Mouse (Mus musculus) adrenal gland, adult 8-10 months (tissue): ENCODE results near the gene Mmrn1. TPM values are rescaled to one million over a fixed set of nuclear protein-coding genes. Genes with fewer than 3 reads are reported as not detected.

Experiments
- DNase-seq: peaks from one replicate; pipeline ENCODE4 v3.0.0; 2022
- total RNA-seq, 4 experiments: library from RNA; stranded (reverse); gene quantifications; 2 replicates each; pipeline ENCODE4 v1.2.4; 2022

The Mmrn1 gene
- total RNA-seq, 4 experiments from 2014 or later = 0.40 to 1.2 (median 1.0) TPM

DNA sequence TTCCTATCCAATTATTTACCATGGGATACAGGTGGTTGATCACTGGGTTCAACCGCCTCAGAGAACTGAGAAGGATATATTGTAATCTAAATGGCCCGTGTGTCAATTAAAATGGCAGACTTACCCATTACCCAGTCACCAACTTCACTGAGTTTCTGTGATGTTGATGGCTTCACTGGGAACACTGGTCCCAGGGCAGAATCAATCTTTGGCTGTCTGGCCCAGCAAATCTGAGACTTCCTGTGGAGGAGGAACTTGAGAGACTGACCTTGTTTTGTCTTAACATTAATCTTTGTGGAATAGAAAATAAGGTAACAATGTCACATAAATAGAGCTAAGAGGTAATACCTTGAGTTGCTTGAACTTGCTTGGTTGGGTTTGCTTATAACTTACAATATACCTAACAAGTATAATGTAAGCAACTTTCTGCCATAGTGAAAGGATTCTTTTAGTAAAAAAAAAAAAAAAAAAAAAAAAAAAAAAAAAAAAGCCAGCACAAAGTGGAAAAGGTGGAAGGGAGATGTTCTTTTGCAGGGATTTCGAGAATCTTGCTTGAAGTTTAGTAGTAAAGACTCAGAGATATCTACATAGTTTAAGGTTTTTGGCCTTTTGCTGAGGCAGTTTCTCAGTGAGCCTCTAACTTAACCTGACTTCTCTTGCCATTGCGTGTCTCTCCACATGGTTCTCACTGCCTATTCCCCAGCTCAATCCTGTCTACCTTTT, 68.8 kb downstream of the Mmrn1 start:
- DNase-seq = no peak

DNA sequence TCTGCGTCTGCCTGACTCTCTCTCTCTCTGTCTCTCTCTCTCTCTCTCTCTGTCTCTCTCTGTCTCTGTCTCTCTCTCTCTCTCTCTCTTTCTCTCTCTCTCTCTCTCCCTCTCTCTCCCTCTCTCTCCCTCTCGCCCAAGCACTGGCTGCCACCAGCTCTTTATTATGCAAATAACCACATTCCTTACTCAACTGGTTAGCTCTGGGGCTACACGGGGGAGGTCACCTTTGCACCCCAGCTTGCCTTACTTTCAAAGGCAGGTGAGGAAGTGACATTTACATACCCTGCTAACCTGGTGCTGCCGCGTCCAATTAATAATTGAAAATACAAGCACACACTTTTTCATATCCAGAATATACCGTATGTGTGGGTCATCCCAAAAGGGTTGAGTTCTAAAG, 69.3 kb downstream of the Mmrn1 start:
- DNase-seq = no peak

DNA sequence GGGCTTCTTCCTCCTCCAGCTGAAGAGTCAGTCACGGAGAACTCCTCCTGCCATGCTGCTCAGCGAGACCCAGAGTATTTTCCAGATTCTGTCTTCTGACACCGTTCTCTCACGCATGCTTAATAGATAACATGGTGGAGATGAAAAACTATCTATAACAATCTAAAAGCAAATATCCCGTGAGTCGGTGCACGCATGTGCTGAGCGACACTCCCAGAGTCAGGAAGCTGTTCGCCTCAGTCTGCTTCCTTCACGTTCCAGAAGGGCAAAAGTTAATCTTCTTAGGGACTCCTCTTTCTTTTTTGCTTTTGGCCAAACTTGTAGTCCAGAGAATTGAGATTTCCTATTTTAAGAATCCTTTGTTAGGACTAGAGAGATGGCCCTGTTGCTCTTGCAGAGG, 69.7 kb downstream of the Mmrn1 start:
- DNase-seq = no peak

DNA sequence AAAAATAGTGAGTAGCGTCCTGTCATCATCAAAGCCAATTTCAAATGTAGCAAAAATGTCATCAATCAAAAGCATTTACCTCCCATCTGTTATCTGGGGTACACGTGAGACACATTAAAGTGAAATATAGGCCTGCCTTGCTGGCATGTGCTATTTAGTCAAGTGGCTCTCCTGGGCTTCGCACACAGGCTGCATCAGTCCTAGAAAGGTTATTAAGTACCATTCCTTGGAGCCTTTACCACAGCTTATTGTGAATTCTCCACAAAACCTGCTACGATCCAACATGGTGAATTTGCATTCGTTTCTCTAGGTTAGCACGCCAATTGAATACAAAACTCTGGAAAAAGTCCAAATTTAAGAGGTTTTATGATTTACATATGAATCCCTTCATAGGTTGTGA, 70.8 kb downstream of the Mmrn1 start:
- no peak for DNase-seq

DNA sequence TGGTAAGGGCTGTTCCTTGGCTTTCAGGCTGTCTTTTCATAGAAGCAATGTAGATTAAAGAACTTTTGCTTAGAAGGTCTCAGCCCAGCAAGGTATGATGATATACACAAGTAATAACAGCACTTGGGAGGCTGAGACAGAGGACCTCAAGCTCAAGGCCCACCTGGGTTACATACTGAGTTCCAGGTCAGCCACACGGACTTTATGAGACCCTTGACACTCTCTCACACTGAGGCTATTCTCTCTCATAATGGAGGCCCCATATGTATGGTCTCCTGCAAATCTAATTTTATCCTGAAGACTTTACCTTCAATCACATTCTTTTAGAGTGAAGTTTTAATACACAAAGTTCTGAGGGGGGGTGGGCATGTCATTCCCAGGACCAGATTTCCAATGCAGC, 71.6 kb downstream of the Mmrn1 start:
- no peak for DNase-seq

DNA sequence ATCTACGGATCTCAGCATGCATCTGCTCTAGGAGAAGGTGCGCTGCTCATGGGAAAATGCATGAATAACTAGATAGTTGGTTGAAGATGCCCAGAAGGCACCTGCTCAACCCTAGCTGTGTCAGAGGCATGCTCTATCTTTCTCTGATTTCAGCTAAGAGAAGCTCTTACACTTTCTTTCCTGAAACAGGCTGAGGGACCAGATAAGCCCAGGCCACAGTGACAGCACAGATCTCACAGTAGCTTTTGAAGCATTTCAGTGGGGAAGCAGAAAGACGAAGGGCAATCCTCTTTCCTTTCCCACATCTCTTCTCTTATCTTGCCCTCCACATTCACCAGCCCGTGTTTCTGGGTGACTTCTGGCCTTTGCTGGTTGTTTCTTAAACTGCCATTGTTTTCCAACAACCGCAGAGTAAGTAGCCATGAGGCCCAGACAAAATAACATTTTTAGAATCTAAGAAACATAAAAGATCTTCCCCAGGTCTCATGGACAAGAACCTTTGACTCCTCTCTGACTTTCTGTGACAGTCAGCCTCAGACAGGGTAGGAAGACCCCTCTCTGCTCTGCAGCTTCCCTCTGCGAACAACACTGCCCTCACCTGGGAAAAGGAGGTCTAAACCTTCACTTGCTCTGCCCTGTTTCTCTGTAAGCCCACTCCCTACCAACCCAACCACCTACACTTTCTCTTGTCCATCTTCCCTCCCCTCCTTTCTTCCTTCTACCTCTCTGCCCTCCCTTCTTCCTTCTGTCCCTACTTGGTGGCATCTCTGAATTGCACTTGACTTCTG, 76.4 kb downstream of the Mmrn1 start:
- no peak for DNase-seq

DNA sequence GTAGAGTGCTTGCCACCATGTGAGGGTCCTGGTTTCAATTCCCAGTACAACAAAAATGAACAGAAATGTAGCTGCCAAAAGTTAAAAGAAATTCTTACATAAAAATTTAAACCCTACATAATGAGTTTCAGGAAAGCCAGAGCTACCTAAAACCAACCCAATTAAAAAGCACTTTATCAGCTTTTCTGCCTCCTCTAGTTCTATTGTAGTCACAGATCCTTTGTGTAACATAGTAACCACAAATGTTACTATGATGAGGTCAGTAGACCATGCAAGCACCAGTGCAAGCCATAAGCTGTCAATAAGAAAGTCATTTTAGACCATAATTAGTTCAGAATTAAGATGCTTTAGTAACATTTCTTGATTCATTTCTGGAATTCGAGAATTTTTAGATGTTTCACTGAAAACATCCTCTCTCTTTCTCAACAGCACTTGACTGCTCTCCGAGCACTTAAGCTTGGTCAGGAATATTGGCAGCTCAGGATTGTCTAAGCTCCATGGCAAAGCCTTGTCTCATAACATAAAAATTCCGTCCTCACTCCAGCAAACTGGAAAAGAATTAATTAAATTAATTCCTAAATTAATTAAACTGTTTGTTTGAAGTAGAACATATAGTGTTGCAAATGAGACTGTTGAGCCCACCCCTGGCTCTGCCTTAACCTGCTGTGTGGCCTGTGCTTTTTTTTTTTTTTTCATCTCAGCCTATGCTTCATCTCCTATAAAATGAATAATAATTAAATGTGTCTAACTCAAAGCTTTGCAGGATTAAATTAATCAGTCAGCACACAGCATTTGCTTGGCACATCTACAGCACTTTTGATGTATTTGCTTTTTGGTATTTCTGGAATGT, 79.4 kb downstream of the Mmrn1 start:
- no peak for DNase-seq

DNA sequence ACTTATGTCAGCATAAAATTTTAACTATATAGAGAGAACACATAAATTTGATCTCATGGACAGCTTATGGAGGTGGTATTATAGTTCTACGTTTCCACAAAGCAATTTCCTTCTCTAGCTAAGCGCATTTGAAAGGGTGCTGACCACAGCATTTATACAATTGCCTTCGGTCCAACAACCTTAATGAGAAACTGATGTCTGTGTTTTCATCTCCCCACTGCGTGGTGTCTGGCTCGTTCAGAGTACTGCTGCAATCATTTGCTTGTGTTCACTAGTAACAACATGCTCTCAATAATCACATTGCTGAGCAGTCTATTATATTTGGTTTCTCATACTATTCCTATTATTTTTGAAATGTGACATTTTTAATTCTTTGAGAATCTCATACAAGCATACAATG, 89.0 kb downstream of the Mmrn1 start:
- DNase-seq = no peak

DNA sequence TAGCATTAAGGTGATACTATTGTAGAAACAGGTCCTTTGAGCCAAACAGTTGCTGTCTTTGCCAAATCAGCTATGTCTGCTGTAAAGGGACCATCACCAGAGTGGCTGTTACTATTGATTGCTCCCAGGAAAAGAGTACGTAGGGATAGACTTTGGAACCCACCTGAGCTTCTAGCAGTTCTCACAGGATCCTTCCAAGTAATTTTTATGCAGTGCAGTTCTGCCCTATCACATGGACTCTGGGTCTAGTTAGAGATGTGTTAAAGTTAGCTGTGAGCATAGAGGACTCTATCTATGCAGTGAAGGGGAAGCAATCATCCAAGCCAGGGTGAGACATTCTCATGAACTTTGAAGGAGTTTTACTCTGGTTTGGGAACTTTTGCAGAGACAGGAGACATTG, 94.9 kb downstream of the Mmrn1 start:
- no peak for DNase-seq

DNA sequence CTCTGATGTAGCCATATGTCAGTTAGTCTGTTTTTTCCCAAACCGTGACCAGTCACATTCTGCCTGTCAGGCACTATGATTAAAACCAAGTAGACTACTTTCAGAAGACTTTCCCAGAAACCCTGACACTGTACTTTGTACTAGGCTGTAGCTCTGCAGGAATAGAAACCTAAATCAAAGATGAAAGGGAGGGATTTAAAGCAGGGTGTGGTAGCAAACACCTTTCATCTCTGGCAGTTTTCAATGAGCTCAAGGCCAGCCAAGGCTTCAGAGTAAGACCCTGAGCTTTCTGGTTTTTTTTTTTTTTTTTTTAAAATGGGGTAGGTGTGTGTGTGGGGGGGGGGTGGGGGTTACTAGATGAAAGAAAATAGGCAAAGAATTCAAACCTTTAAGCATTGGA, 96.2 kb downstream of the Mmrn1 start:
- DNase-seq = no peak

DNA sequence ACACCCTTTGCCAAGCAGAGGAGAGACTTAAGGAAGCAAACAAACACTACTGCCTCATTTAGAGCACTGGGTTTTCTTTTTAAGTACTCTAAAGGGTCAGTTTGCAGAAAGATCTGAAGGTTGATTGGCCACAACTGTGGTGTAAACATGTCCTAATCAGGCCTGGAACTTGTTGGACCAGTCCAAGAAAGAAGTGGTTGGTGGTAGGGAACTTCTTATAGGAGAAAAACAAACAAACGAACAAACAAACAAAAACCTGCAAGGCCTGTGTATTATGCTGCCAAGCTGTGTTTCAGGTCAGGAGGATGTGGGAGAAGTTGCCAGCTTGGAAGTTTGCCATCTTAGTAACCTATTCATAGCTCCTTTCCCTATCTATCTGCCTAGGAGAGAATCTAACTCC, 108.5 kb downstream of the Mmrn1 start:
- no peak for DNase-seq

Other genes with a start within 250 kb of the Mmrn1 start
- gene Snca, start 95.1 kb upstream of the Mmrn1 start, total RNA-seq = 1 to 10 TPM; 2.2 to 6.2 (median 3.1) TPM